Mouse (Mus musculus): ENCODE results near the gene Mob3a.

GRCm38 (mm10) chr10:80680260-80680696 lies 21.5 kb downstream of the Mob3a start:
- no peak for TF ChIP-seq CTCF (IDR thresholded peaks at IDR 0.05; ENCODE audit: low read depth)
- TF ChIP-seq EP300 (IDR thresholded peaks at IDR 0.05; ENCODE audit: low read depth): no peak

All from heart, postnatal 0 days (tissue).